Mouse (Mus musculus) olfactory bulb, adult 2 months (tissue): Measurements from ENCODE around the gene Izumo1r. TPM values are rescaled to one million over a fixed set of nuclear protein-coding genes. Genes with fewer than 3 reads are reported as not detected.

ENCODE experiments used
- H3K27ac ChIP-seq: fragments of 200-500 bp; 2 replicates; pipeline ENCODE4 v1.5.1; 2012; ENCODE audit warnings: low read depth, low read length; ENCODE audit not compliant: insufficient read depth
- H3K4me1 ChIP-seq: fragments of 200-500 bp; 2 replicates; pipeline ENCODE4 v1.6.1; 2012; ENCODE audit warnings: low read length; ENCODE audit not compliant: control insufficient read depth, insufficient read depth
- H3K4me3 ChIP-seq: fragments of 200-500 bp; 2 replicates; pipeline ENCODE4 v1.5.1; 2012; ENCODE audit warnings: mild to moderate bottlenecking, low read depth, low read length, moderate library complexity; ENCODE audit not compliant: insufficient read depth
- CTCF ChIP-seq: fragments of 200-500 bp; IDR thresholded peaks from 2 replicates; pipeline ENCODE4 v1.5.1; 2012; ENCODE audit warnings: low read depth, mild to moderate bottlenecking, low read length, moderate library complexity; ENCODE audit not compliant: insufficient read depth
- POLR2A ChIP-seq: fragments of 200-500 bp; IDR thresholded peaks from 2 replicates; pipeline ENCODE4 v1.6.1; 2012; ENCODE audit warnings: mild to moderate bottlenecking, low read depth, low read length, moderate library complexity; ENCODE audit not compliant: insufficient read depth
- WGBS: fragments of 180-500 bp; shearing (Covaris S2); methylation state at CpG from one replicate; pipeline ENCODE4 v1.1.7; 2018; 5-methylcytosine and 5-hydroxymethylcytosine counted together
- polyA plus RNA-seq: library from polyadenylated mRNA; stranded (reverse); fragments of >200 nt; gene quantifications from 2 replicates; pipeline ENCODE4 v1.2.4, GENCODE M21; 2012; ENCODE audit warnings: low replicate concordance; ENCODE audit not compliant: missing spikeins, insufficient read depth, insufficient read length

Izumo1r gene
- not detected in 2 replicates for polyA plus RNA-seq

GRCm38 (mm10) chr9:14903581-14904378, at the start of gene Izumo1r:
Izumo1r (minus strand) TSS chr9:14903949.
- Histone ChIP-seq H3K27ac (no peak within 1 kb of the TSS), H3K4me3 (no peak within 1 kb of the TSS), H3K4me1 (peaks cover 14% of the 10 kb centered on the region)
- TF ChIP-seq POLR2A, result no peak
- no peak for TF ChIP-seq CTCF
- 54% methylated on average over 11 of the region's 11 CpGs for WGBS

DNA sequence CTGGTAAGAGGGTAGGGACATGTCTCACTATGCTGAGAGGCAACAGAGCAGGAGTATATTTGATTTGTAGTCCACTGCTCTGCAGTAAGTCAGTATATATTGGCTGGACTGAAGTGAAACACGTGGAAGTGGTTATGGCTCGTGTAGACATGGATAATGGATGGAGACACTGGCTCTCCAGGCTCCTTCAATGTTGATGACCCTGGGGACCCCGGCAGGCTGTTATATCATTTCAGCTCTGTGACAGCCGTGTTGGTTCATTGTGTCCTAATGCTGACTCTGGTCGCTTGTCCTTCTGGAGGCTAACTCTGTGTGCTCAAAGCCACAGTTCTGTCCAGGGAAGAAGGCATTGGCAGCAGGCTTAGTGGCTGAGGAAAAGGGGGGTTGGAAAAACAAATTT, 47.3 kb upstream of the Izumo1r start:
- TF ChIP-seq POLR2A (no peak), CTCF (no peak)
- H3K4me1 ChIP-seq, result no peaks in the 10 kb centered on the region; the same call in 1 of the 2 replicates
- no peak overlapping the region for H3K27ac ChIP-seq
- WGBS, result 82% methylated on average over 5 of the region's 5 CpGs
- H3K4me3 ChIP-seq, result no peak overlapping the region

DNA sequence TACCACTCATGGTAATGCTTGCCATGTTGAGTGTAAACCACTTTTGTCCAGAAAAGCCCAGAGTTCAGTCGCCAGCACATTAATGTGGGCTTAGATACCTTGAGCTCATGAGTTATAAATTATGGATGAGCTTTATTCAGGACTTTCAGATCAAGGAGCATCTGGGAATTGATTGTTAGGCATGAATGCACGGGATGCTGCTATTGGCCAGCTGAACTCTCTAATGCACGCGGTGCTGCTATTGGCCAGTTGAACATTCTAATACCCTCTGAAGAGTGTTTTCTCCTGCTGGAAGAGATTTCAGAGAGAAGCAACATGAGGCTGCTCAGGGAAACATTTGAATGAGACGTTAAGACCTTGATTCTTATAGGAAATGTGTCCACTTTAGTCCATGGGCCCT, 45.1 kb upstream of the Izumo1r start:
- WGBS, result 77% methylated on average over 5 of the region's 5 CpGs
- Histone ChIP-seq H3K27ac (no peak overlapping the region), H3K4me1 (no peaks in the 10 kb centered on the region)

DNA sequence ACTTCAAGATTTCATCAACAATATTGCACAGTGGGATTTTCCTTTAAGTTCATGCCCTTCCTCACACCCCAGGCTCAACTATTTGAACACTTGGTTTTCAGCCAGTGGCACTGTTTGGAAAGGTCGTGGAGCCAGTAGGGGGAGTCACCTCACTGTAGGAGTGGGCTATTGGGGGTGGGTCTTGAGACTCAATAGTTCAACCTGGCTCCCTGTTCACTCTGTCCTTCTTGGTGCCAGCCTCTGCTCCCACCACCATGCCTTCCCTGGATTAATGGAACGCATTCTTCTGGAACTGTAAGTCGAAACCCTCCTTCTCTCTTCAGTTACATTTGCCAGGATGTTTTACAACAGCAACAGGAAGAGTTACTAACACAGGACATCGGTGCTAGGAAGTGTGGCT, 42.9 kb upstream of the Izumo1r start:
- Histone ChIP-seq H3K27ac (no peak overlapping the region), H3K4me3 (no peak overlapping the region), H3K4me1 (no peaks in the 10 kb centered on the region)
- WGBS, result 48% methylated on average over 4 of the region's 4 CpGs
- TF ChIP-seq POLR2A (no peak), CTCF (no peak)

More for the DNA sequence above, 45.1 kb upstream of the Izumo1r start:
- no peak overlapping the region for H3K4me3 ChIP-seq
- no peak for TF ChIP-seq POLR2A
- no peak for TF ChIP-seq CTCF

GRCm38 (mm10) chr9:14945919-14946318, 42.2 kb upstream of the Izumo1r start:
- Histone ChIP-seq H3K4me1 (no peaks in the 10 kb centered on the region), H3K27ac (no peak overlapping the region), H3K4me3 (no peak overlapping the region)
- no peak for TF ChIP-seq POLR2A
- no peak for TF ChIP-seq CTCF
- 62% methylated on average over 3 of the region's 3 CpGs for WGBS

GRCm38 (mm10) chr9:14942143-14942720, 38.5 kb upstream of the Izumo1r start:
- TF ChIP-seq POLR2A (no peak), CTCF (no peak)
- no peak overlapping the region for H3K27ac ChIP-seq
- no peaks in the 10 kb centered on the region for H3K4me1 ChIP-seq
- WGBS, result 66% methylated on average over 3 of the region's 3 CpGs
- H3K4me3 ChIP-seq, result no peak overlapping the region

DNA sequence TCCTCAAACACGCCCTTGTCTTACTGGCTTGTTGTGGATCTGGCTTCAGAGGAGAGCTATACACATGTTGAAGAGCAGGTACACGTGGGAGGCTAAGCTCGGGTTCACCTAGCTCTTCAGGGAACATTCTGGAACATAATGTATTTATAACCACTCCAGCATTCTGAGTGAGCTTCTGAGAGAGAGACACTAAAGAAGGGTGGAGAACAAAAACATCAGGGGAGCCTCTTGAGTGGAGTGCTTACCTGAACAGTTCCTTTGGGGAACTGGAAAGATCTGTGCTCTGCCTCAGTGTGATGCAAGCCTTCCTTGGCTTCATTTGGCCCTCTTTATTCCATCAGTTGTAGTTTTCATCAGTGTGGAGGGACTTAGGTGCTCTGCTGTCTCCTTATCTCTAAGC, 35.9 kb upstream of the Izumo1r start:
- WGBS, result 84% methylated on average over 3 of the region's 3 CpGs

DNA sequence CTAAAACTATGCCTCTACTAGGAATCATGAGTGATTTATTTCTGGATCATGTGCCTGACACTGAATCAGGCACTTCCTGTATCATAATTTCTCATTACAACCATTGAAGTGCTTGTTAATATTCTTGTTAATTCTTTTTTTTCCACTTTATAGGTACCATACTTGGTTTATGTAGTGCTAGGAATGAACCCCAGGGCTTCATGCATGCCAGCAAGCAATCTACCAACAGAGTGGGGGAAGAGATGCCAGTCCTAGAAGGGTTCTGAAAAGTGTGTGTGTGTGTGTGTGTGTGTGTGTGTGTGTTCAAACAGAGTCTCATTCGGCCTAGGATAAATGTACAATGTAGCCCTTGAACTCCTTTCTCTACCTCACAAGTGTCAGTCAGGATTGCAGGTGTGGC, 33.6 kb upstream of the Izumo1r start:
- Histone ChIP-seq H3K27ac (no peak overlapping the region), H3K4me3 (no peak overlapping the region), H3K4me1 (peaks cover 3% of the 10 kb centered on the region)
- 83% methylated on average over 1 of the region's 1 CpGs for WGBS
- TF ChIP-seq CTCF (no peak), POLR2A (no peak)

More for the DNA sequence above, 35.9 kb upstream of the Izumo1r start:
- TF ChIP-seq CTCF (no peak), POLR2A (no peak)
- Histone ChIP-seq H3K27ac (no peak overlapping the region), H3K4me3 (no peak overlapping the region), H3K4me1 (peaks cover 3% of the 10 kb centered on the region)

GRCm38 (mm10) chr9:14934851-14935250, 31.1 kb upstream of the Izumo1r start:
- TF ChIP-seq POLR2A, result no peak
- Histone ChIP-seq H3K4me1 (peaks cover 3% of the 10 kb centered on the region), H3K27ac (no peak overlapping the region), H3K4me3 (no peak overlapping the region)
- 76% methylated on average over 2 of the region's 2 CpGs for WGBS

DNA sequence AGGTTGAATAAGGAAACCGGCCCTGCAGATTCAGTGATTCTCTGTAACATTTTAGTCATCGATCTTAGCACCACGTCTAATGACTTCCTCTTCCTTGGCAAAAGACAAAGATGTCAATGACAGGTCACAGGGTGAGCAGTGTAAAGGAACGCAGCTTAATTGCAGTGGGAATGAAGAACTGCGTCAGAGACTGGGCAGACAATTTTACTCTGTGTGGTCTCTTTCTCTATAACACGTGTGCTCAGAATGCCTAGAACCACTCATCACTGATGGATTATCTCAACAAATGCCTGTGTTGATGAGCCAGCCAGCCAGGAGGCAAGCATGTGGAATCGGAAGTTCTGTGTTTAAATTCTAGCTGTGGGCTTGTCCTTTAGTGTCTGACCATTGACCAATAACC, 28.2 kb upstream of the Izumo1r start:
- Histone ChIP-seq H3K4me3 (no peak overlapping the region), H3K27ac (no peak overlapping the region), H3K4me1 (peaks cover 3% of the 10 kb centered on the region)
- no peak for TF ChIP-seq POLR2A
- TF ChIP-seq CTCF, result no peak
- 57% methylated on average over 7 of the region's 7 CpGs for WGBS
